In genomic region chr10:77552162-77552561, GRCm38 (mm10) we compare ENCODE assay signal across 25 mouse cellular contexts. TPM values are rescaled to one million over a fixed set of nuclear protein-coding genes. Genes with fewer than 3 reads are reported as not detected.
DNase-seq lines count a peak whose midpoint lies in the region; ATAC-seq lines count a peak whose summit lies in the region.
"Had no signal": no experiment of that assay in that cellular context is flagged by ENCODE, and none has a peak within 500 bp of the region (broad histone marks: within the 10 kb centered on the region; RNA-seq: fewer than 3 reads in every experiment).

No protein-coding gene starts in this region.

- no peaks in the 10 kb centered on the region for H3K4me1 ChIP-seq in kidney, embryonic 16.5 days (ENCODE audit: insufficient read depth, low read length)
- no peaks in the 10 kb centered on the region for H3K4me1 ChIP-seq in kidney, embryonic 14.5 days (ENCODE audit: control insufficient read depth, insufficient read depth, low read length)
- H3K4me1 ChIP-seq: embryonic facial prominence, embryonic 13.5 days; embryonic facial prominence, embryonic 15.5 days; forebrain, embryonic 10.5 days; forebrain, embryonic 12.5 days had no signal

- no peak for ATAC-seq in kidney, embryonic 16.5 days (ENCODE audit: low FRiP score, low TSS enrichment)
- no peak for ATAC-seq in kidney, embryonic 14.5 days (ENCODE audit: low FRiP score, low TSS enrichment)
- ATAC-seq: activated CD4-positive, CD25-positive, alpha-beta regulatory T cell, adult 4 months; forebrain, embryonic 14.5 days; forebrain, embryonic 16.5 days; Patski had no signal

- no peaks in the 10 kb centered on the region for H3K9me3 ChIP-seq in kidney, embryonic 16.5 days (ENCODE audit: low read length)
- no peaks in the 10 kb centered on the region for H3K9me3 ChIP-seq in kidney, embryonic 14.5 days (ENCODE audit: control insufficient read depth, low read length)
- H3K9me3 ChIP-seq: embryonic facial prominence, embryonic 13.5 days; embryonic facial prominence, embryonic 15.5 days; forebrain, embryonic 10.5 days; forebrain, embryonic 12.5 days had no signal

- peak; percentile 11 for DNase-seq in kidney, adult 18-20 months
- peak; percentile 28 to 43 for DNase-seq in kidney, adult 8-10 months
- DNase-seq in kidney, postnatal 36 days: peak; percentile 25 to 35
- DNase-seq in kidney, postnatal 10 days: no peak
- no peak for DNase-seq in cerebellum, adult 11 months
- DNase-seq: adrenal gland, adult 8-10 months; adrenal gland, postnatal 14 days; adrenal gland, postnatal 36 days; cerebellum, adult 18-20 months; cerebellum, adult 8-10 months; cerebellum, adult 9-11 months; cerebellum, postnatal 14 days; cerebellum, postnatal 36 days; embryo, embryonic 11 days had no signal

- H3K36me3 ChIP-seq in kidney, embryonic 16.5 days (ENCODE audit: insufficient read depth, low read length): no peaks in the 10 kb centered on the region
- no peaks in the 10 kb centered on the region for H3K36me3 ChIP-seq in kidney, embryonic 14.5 days (ENCODE audit: control insufficient read depth, insufficient read depth, low read length)
- H3K36me3 ChIP-seq: embryonic facial prominence, embryonic 13.5 days; embryonic facial prominence, embryonic 15.5 days; forebrain, embryonic 10.5 days; forebrain, embryonic 12.5 days had no signal

- no peak overlapping the region for H3K9ac ChIP-seq in kidney, embryonic 16.5 days (replicated peaks; ENCODE audit: low read length)
- no peak overlapping the region for H3K9ac ChIP-seq in kidney, embryonic 14.5 days (ENCODE audit: low read depth, low read length)
- H3K9ac ChIP-seq: embryonic facial prominence, embryonic 13.5 days; embryonic facial prominence, embryonic 15.5 days; forebrain, embryonic 12.5 days had no signal

- H3K4me2 ChIP-seq in kidney, embryonic 16.5 days (replicated peaks; ENCODE audit: low read depth, low read length): no peak overlapping the region
- no peak overlapping the region for H3K4me2 ChIP-seq in kidney, embryonic 14.5 days (replicated peaks; ENCODE audit: low read depth, low read length)
- H3K4me2 ChIP-seq: embryonic facial prominence, embryonic 13.5 days; embryonic facial prominence, embryonic 15.5 days; forebrain, embryonic 12.5 days had no signal

- H3K4me3 ChIP-seq in kidney, embryonic 16.5 days (ENCODE audit: low read length): no peak overlapping the region
- no peak overlapping the region for H3K4me3 ChIP-seq in kidney, embryonic 14.5 days (ENCODE audit: low read length)
- H3K4me3 ChIP-seq: embryonic facial prominence, embryonic 13.5 days; embryonic facial prominence, embryonic 15.5 days; erythroblast, embryonic 14.5 days; forebrain, embryonic 10.5 days; forebrain, embryonic 12.5 days had no signal

- H3K27me3 ChIP-seq in kidney, embryonic 16.5 days (ENCODE audit: insufficient read depth, low read length): no peaks in the 10 kb centered on the region
- H3K27me3 ChIP-seq in kidney, embryonic 14.5 days (ENCODE audit: control insufficient read depth, insufficient read depth, low read length): no peaks in the 10 kb centered on the region
- H3K27me3 ChIP-seq: embryonic facial prominence, embryonic 13.5 days; embryonic facial prominence, embryonic 15.5 days; forebrain, embryonic 12.5 days; Patski had no signal

- WGBS in kidney, embryonic 16.5 days: 86% methylated on average over 5 of the region's 5 CpGs
- 84% methylated on average over 5 of the region's 5 CpGs for WGBS in kidney, embryonic 14.5 days

- no peak overlapping the region for H3K27ac ChIP-seq in kidney, embryonic 16.5 days (ENCODE audit: low read length)
- no peak overlapping the region for H3K27ac ChIP-seq in kidney, embryonic 14.5 days (ENCODE audit: low read depth, low read length)
- H3K27ac ChIP-seq: embryonic facial prominence, embryonic 13.5 days; embryonic facial prominence, embryonic 15.5 days; forebrain, embryonic 10.5 days; forebrain, embryonic 12.5 days had no signal

RNA-seq across cellular contexts. Expression of gene Itgb2, which starts 22.1 kb away (rescaled TPM):
- polyA plus RNA-seq in kidney, embryonic 16.5 days (2015; fragmentation: Nextera tagmentation; extraction: Ambion mirVana): 1.6 and 1.7 TPM in 2 replicates
- 1.1 and 1.3 TPM in 2 replicates for polyA plus RNA-seq in kidney, embryonic 14.5 days (2014; fragmentation: Nextera tagmentation; extraction: Ambion mirVana)

RNA-seq across cellular contexts. Expression of gene Pttg1ip, which starts 29.4 kb away (rescaled TPM):
- 194 and 206 TPM in 2 replicates for polyA plus RNA-seq in kidney, embryonic 16.5 days (2015; fragmentation: Nextera tagmentation; extraction: Ambion mirVana)
- 104 and 144 TPM in 2 replicates for polyA plus RNA-seq in kidney, embryonic 14.5 days (2014; fragmentation: Nextera tagmentation; extraction: Ambion mirVana)

RNA-seq across cellular contexts. Expression of gene Fam207a, which starts 36.6 kb away (rescaled TPM):
- 36.5 and 36.6 TPM in 2 replicates for polyA plus RNA-seq in kidney, embryonic 16.5 days (2015; fragmentation: Nextera tagmentation; extraction: Ambion mirVana)
- 28.8 and 36.5 TPM in 2 replicates for polyA plus RNA-seq in kidney, embryonic 14.5 days (2014; fragmentation: Nextera tagmentation; extraction: Ambion mirVana)

RNA-seq across cellular contexts. Expression of gene Sumo3, which starts 53.7 kb away (rescaled TPM):
- 365 and 369 TPM in 2 replicates for polyA plus RNA-seq in kidney, embryonic 16.5 days (2015; fragmentation: Nextera tagmentation; extraction: Ambion mirVana)
- polyA plus RNA-seq in kidney, embryonic 14.5 days (2014; fragmentation: Nextera tagmentation; extraction: Ambion mirVana): 253 and 294 TPM in 2 replicates

RNA-seq across cellular contexts. Expression of gene Gm49325, which starts 53.8 kb away (rescaled TPM):
- polyA plus RNA-seq in kidney, embryonic 16.5 days (2015; fragmentation: Nextera tagmentation; extraction: Ambion mirVana): 2.2 TPM in 1 of 2 replicates, not detected in the other
- polyA plus RNA-seq in kidney, embryonic 14.5 days (2014; fragmentation: Nextera tagmentation; extraction: Ambion mirVana): 1.2 and 1.8 TPM in 2 replicates
- polyA plus RNA-seq: erythroblast, embryonic 14.5 days had no signal

Comparison
In these comparisons a context has a peak if more than half of its experiments do, and no peak if none do; other contexts are left out.
1. DNase-seq: peak in kidney, adult 18-20 months (single experiment), kidney, adult 8-10 months (2 of 2) and kidney, postnatal 36 days (2 of 2); none in kidney, postnatal 10 days (single experiment) and cerebellum, adult 11 months (single experiment).